Mouse (Mus musculus) embryo, embryonic 11.5 days (tissue): ENCODE results near the gene Scrt2.

Source experiments
- DNase-seq: peaks from one replicate; pipeline ENCODE4 v3.0.0-alpha.2; 2012; ENCODE audit warnings: low read depth, low spot score

The Scrt2 gene

DNA sequence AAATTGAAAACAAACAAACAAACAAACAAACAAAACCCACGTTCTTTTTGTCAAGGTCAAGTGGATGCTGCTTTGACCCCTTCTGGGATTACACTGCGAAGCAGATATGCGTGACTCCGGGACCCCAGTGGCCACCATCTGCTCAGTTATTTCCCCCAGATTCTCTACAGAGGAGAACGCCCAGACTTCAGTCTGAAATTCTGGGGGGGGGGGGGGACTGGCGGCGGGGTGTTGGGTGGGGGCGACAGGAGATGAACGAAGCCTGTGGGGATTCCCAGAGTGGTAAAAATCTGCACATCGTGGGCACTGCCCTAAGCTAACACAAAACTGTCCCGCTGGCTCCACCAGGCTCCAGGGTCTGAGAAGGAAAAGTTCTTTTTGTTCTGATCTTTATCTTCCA is 61.2 kb downstream of the Scrt2 start:
- no peak for DNase-seq

DNA sequence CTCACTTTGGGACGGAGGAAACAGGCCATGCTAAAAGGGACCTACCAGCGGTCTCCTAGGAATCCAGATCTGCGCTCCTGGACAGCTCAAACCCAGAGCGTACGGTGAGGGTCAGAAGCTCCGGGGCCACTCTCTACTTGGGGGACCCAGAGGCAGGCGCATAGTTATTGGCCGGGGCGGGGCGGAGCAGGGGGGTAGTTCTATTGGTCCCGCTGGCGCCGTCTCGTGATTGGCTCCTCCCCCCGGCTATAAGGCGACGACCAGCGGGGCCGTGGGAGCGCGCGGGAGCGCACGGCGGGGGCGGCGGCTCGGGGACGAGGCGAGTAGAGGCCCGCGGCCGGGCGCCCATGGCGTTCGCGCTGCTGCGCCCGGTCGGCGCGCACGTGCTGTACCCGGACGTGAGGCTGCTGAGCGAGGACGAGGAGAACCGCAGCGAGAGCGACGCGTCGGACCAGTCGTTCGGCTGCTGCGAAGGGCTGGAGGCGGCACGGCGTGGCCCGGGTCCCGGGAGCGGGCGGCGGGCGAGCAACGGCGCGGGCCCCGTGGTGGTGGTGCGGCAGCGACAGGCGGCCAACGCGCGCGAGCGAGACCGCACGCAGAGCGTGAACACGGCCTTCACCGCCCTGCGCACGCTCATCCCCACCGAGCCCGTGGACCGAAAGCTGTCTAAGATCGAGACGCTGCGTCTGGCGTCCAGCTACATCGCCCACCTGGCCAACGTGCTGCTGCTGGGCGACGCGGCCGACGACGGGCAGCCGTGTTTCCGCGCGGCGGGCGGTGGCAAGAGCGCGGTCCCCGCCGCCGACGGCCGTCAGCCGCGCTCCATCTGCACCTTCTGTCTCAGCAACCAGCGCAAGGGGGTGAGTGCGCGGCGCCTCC is 62.2 kb downstream of the Scrt2 start, which contains the start of gene Tcf15:
Gene Tcf15, plus strand, starts transcription at position 283 of the 879 bp plus-strand sequence.
- DNase-seq: peak; percentile 62

DNA sequence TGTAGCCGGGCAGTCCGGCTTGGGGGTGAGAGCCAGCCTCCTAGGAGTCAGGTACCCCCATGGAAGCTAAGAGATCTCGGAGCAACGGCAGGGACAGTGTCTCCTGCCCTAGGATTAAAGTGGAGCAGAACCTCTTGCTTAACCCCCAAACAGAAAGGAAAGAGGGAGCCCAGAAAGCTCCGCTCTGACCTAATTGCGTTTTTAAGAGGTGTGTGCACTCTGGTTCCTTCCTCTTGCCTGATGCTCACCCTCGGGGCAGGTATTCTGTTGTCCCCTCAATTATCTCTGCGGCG is 62.8 kb downstream of the Scrt2 start:
- DNase-seq: no peak

DNA sequence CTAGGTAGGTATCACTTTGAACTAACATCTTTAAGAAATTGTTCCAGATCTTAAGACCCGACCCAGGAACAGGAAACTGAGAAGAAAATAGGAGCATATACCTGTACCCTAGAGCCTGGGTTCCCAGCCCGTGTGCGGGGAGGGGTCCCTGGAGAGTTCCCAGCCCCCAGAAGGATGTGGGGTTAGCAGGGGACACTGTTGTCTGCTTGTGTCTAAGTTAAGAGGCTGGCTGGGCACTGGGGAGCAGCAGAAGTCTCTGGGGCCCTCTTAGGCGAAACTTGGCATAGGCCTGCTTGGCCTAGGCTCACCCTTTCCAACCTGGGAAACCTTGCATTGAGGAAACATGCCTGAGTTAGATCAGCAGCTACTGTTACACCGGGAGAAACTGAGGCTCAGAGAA is 63.2 kb downstream of the Scrt2 start:
- DNase-seq: no peak
